Mouse (Mus musculus): ENCODE measurements around the gene Ddr2. TPM values are rescaled to one million over a fixed set of nuclear protein-coding genes. Genes with fewer than 3 reads are reported as not detected.

The Ddr2 gene
- 18.5 and 22.0 TPM in 2 replicates for total RNA-seq (2021)
- long read RNA-seq, experiment 1, partial matches to known transcripts: 0 of 1 reads
- long read RNA-seq, experiment 1, other reads (novel, unspliced or antisense): 1 of 1 reads
- long read RNA-seq, experiment 2, partial matches to known transcripts: 0 of 1 reads
- long read RNA-seq, experiment 2, other reads (novel, unspliced or antisense): 1 of 1 reads

- DNase-seq: peak; percentile 37
These were observed at the start of gene Ddr2 for GRCm38 (mm10) chr1:170110516-170111332. Gene Ddr2 (minus strand): TSS chr1:170110762.

- DNase-seq: no peak
These were observed 49.1 kb upstream of the Ddr2 start for GRCm38 (mm10) chr1:170159707-170160106.

GRCm38 (mm10) chr1:170155761-170156160 lies 45.2 kb upstream of the Ddr2 start:
- DNase-seq: no peak

- no peak for DNase-seq
These were observed 44.7 kb upstream of the Ddr2 start for GRCm38 (mm10) chr1:170155298-170155697.

- DNase-seq: no peak
These were observed 43.4 kb upstream of the Ddr2 start for GRCm38 (mm10) chr1:170153986-170154385.

GRCm38 (mm10) chr1:170152552-170152951 lies 42.0 kb upstream of the Ddr2 start:
- DNase-seq: no peak

- no peak for DNase-seq
These were observed 40.3 kb upstream of the Ddr2 start for GRCm38 (mm10) chr1:170150870-170151269.

GRCm38 (mm10) chr1:170149756-170150155 lies 39.2 kb upstream of the Ddr2 start:
- no peak for DNase-seq

GRCm38 (mm10) chr1:170148536-170148935 lies 38.0 kb upstream of the Ddr2 start:
- no peak for DNase-seq

- DNase-seq: peak; percentile 49
These were observed 37.3 kb upstream of the Ddr2 start for GRCm38 (mm10) chr1:170147651-170148448.

- DNase-seq: no peak
These were observed 35.0 kb upstream of the Ddr2 start for GRCm38 (mm10) chr1:170145606-170146005.

- DNase-seq: no peak
These were observed 31.8 kb upstream of the Ddr2 start for GRCm38 (mm10) chr1:170142256-170142871.

GRCm38 (mm10) chr1:170141626-170142025 lies 31.1 kb upstream of the Ddr2 start:
- no peak for DNase-seq

GRCm38 (mm10) chr1:170136351-170137009 lies 25.9 kb upstream of the Ddr2 start:
- DNase-seq: peak; percentile 85

GRCm38 (mm10) chr1:170134264-170134663 lies 23.7 kb upstream of the Ddr2 start:
- DNase-seq: no peak

- DNase-seq: no peak
These were observed 20.4 kb upstream of the Ddr2 start for GRCm38 (mm10) chr1:170130962-170131361.

GRCm38 (mm10) chr1:170124644-170125043 lies 14.1 kb upstream of the Ddr2 start:
- DNase-seq: no peak

- DNase-seq: no peak
These were observed 3.1 kb upstream of the Ddr2 start for GRCm38 (mm10) chr1:170113616-170114015.

GRCm38 (mm10) chr1:170112261-170112660 lies 1.7 kb upstream of the Ddr2 start:
- DNase-seq: no peak

GRCm38 (mm10) chr1:170111651-170112226 lies 1.2 kb upstream of the Ddr2 start:
- peak; percentile 21 for DNase-seq

GRCm38 (mm10) chr1:170109776-170110515 lies 616 bp downstream of the Ddr2 start:
- DNase-seq: peak; percentile 11
